Comparison of ENCODE assay signal across 22 mouse cellular contexts in genomic region chr1:124635246-124635768, GRCm38 (mm10).
A peak's percentile ranks its signal among the peaks of the same experiment; 100 is the strongest.
DNase-seq lines count a peak whose midpoint lies in the region; ATAC-seq lines count a peak whose summit lies in the region.
"Had no signal": no experiment of that assay in that cellular context is flagged by ENCODE, and none has a peak within 500 bp of the region (broad histone marks: within the 10 kb centered on the region; RNA-seq: fewer than 3 reads in every experiment).

No protein-coding gene starts in this region.

- H3K4me1 ChIP-seq in forebrain, embryonic 11.5 days (replicated peaks; ENCODE audit: control insufficient read depth, insufficient read depth, low read length), result no peaks in the 10 kb centered on the region
- no peaks in the 10 kb centered on the region for H3K4me1 ChIP-seq in forebrain, embryonic 15.5 days
- no peaks in the 10 kb centered on the region for H3K4me1 ChIP-seq in midbrain, embryonic 11.5 days (ENCODE audit: control insufficient read depth, insufficient read depth, low read length)
- no peaks in the 10 kb centered on the region for H3K4me1 ChIP-seq in midbrain, embryonic 14.5 days (ENCODE audit: control insufficient read depth, insufficient read depth, low read length)
- no peaks in the 10 kb centered on the region for H3K4me1 ChIP-seq in midbrain, embryonic 12.5 days
- H3K4me1 ChIP-seq in midbrain, embryonic 15.5 days, result no peaks in the 10 kb centered on the region
- no peaks in the 10 kb centered on the region for H3K4me1 ChIP-seq in midbrain, embryonic 13.5 days (replicated peaks)
- H3K4me1 ChIP-seq in midbrain, embryonic 10.5 days, result peaks cover 2% of the 10 kb centered on the region; the same call in 1 of the 2 replicates

- H3K4me3 ChIP-seq in forebrain, embryonic 11.5 days (ENCODE audit: low read depth, low read length), result no peak overlapping the region
- H3K4me3 ChIP-seq in forebrain, embryonic 15.5 days, result no peak overlapping the region
- no peak overlapping the region for H3K4me3 ChIP-seq in midbrain, embryonic 11.5 days (ENCODE audit: low read depth, low read length)
- no peak overlapping the region for H3K4me3 ChIP-seq in midbrain, embryonic 14.5 days (replicated peaks; ENCODE audit: low read depth, low read length)
- H3K4me3 ChIP-seq in midbrain, embryonic 12.5 days, result no peak overlapping the region
- H3K4me3 ChIP-seq in midbrain, embryonic 15.5 days, result no peak overlapping the region
- no peak overlapping the region for H3K4me3 ChIP-seq in midbrain, embryonic 13.5 days (replicated peaks)
- no peak overlapping the region for H3K4me3 ChIP-seq in midbrain, embryonic 10.5 days

- no peaks in the 10 kb centered on the region for H3K36me3 ChIP-seq in forebrain, embryonic 11.5 days (ENCODE audit: control insufficient read depth, insufficient read depth, low read length)
- H3K36me3 ChIP-seq in forebrain, embryonic 15.5 days, result no peaks in the 10 kb centered on the region
- no peaks in the 10 kb centered on the region for H3K36me3 ChIP-seq in midbrain, embryonic 11.5 days (ENCODE audit: control insufficient read depth, insufficient read depth, low read length)
- H3K36me3 ChIP-seq in midbrain, embryonic 14.5 days (ENCODE audit: control insufficient read depth, insufficient read depth, low read length), result no peaks in the 10 kb centered on the region
- H3K36me3 ChIP-seq in midbrain, embryonic 12.5 days, result no peaks in the 10 kb centered on the region
- H3K36me3 ChIP-seq in midbrain, embryonic 15.5 days (replicated peaks), result no peaks in the 10 kb centered on the region
- no peaks in the 10 kb centered on the region for H3K36me3 ChIP-seq in midbrain, embryonic 13.5 days
- H3K36me3 ChIP-seq in midbrain, embryonic 10.5 days, result no peaks in the 10 kb centered on the region
- H3K36me3 ChIP-seq: G1E had no signal

- no peak overlapping the region for H3K27ac ChIP-seq in forebrain, embryonic 11.5 days (ENCODE audit: low read depth, low read length)
- no peak overlapping the region for H3K27ac ChIP-seq in forebrain, embryonic 15.5 days (replicated peaks)
- H3K27ac ChIP-seq in midbrain, embryonic 11.5 days (ENCODE audit: low read depth, low read length), result no peak overlapping the region
- H3K27ac ChIP-seq in midbrain, embryonic 14.5 days (replicated peaks; ENCODE audit: low read depth, low read length), result no peak overlapping the region
- no peak overlapping the region for H3K27ac ChIP-seq in midbrain, embryonic 12.5 days (replicated peaks)
- no peak overlapping the region for H3K27ac ChIP-seq in midbrain, embryonic 15.5 days
- H3K27ac ChIP-seq in midbrain, embryonic 13.5 days, result no peak overlapping the region
- no peak overlapping the region for H3K27ac ChIP-seq in midbrain, embryonic 10.5 days (replicated peaks)

- DNase-seq in forebrain, embryonic 11.5 days (ENCODE audit: low spot score), result no peak
- DNase-seq in midbrain, embryonic 11.5 days (ENCODE audit: low spot score, missing footprints), result no peak
- DNase-seq in midbrain, embryonic 14.5 days, result no peak
- no peak for DNase-seq in midbrain, embryonic 10.5 days (ENCODE audit: low spot score)
- DNase-seq: adrenal gland, adult 2 months; adrenal gland, adult 8-10 months; adrenal gland, postnatal 10 days; adrenal gland, postnatal 14 days; adrenal gland, postnatal 25 days; adrenal gland, postnatal 36 days; B cell, adult 2 months; cerebellum, adult 11 months; cerebellum, adult 11-12 months had no signal

- no peak overlapping the region for H3K4me2 ChIP-seq in forebrain, embryonic 11.5 days (ENCODE audit: low read depth, low read length, severe bottlenecking)
- H3K4me2 ChIP-seq in forebrain, embryonic 15.5 days (replicated peaks), result no peak overlapping the region
- no peak overlapping the region for H3K4me2 ChIP-seq in midbrain, embryonic 11.5 days
- H3K4me2 ChIP-seq in midbrain, embryonic 14.5 days (ENCODE audit: low read length), result no peak overlapping the region
- no peak overlapping the region for H3K4me2 ChIP-seq in midbrain, embryonic 12.5 days (replicated peaks)
- no peak overlapping the region for H3K4me2 ChIP-seq in midbrain, embryonic 15.5 days
- no peak overlapping the region for H3K4me2 ChIP-seq in midbrain, embryonic 13.5 days (replicated peaks)

- no peaks in the 10 kb centered on the region for H3K27me3 ChIP-seq in forebrain, embryonic 11.5 days (ENCODE audit: control insufficient read depth, insufficient read depth, low read length)
- no peaks in the 10 kb centered on the region for H3K27me3 ChIP-seq in forebrain, embryonic 15.5 days
- H3K27me3 ChIP-seq in midbrain, embryonic 11.5 days (ENCODE audit: control insufficient read depth, insufficient read depth, low read length), result no peaks in the 10 kb centered on the region
- no peaks in the 10 kb centered on the region for H3K27me3 ChIP-seq in midbrain, embryonic 14.5 days (ENCODE audit: control insufficient read depth, insufficient read depth, low read length)
- no peaks in the 10 kb centered on the region for H3K27me3 ChIP-seq in midbrain, embryonic 12.5 days
- no peaks in the 10 kb centered on the region for H3K27me3 ChIP-seq in midbrain, embryonic 15.5 days (replicated peaks)
- no peaks in the 10 kb centered on the region for H3K27me3 ChIP-seq in midbrain, embryonic 13.5 days
- no peaks in the 10 kb centered on the region for H3K27me3 ChIP-seq in midbrain, embryonic 10.5 days (ENCODE audit: low read depth, poor library complexity, severe bottlenecking)
- H3K27me3 ChIP-seq: CH12.LX, Patski had no signal

- H3K9ac ChIP-seq in forebrain, embryonic 11.5 days (ENCODE audit: low read length), result no peak overlapping the region
- no peak overlapping the region for H3K9ac ChIP-seq in forebrain, embryonic 15.5 days (replicated peaks)
- no peak overlapping the region for H3K9ac ChIP-seq in midbrain, embryonic 11.5 days (ENCODE audit: low read length)
- no peak overlapping the region for H3K9ac ChIP-seq in midbrain, embryonic 14.5 days (replicated peaks; ENCODE audit: low read length)
- H3K9ac ChIP-seq in midbrain, embryonic 12.5 days (replicated peaks), result no peak overlapping the region
- no peak overlapping the region for H3K9ac ChIP-seq in midbrain, embryonic 15.5 days
- no peak overlapping the region for H3K9ac ChIP-seq in midbrain, embryonic 13.5 days (replicated peaks)

- H3K9me3 ChIP-seq in forebrain, embryonic 11.5 days (ENCODE audit: control insufficient read depth, low read length), result no peaks in the 10 kb centered on the region
- no peaks in the 10 kb centered on the region for H3K9me3 ChIP-seq in forebrain, embryonic 15.5 days
- no peaks in the 10 kb centered on the region for H3K9me3 ChIP-seq in midbrain, embryonic 11.5 days (ENCODE audit: control insufficient read depth, low read length)
- no peaks in the 10 kb centered on the region for H3K9me3 ChIP-seq in midbrain, embryonic 14.5 days (ENCODE audit: control insufficient read depth, low read length)
- H3K9me3 ChIP-seq in midbrain, embryonic 12.5 days, result no peaks in the 10 kb centered on the region
- no peaks in the 10 kb centered on the region for H3K9me3 ChIP-seq in midbrain, embryonic 15.5 days
- H3K9me3 ChIP-seq in midbrain, embryonic 13.5 days, result no peaks in the 10 kb centered on the region
- no peaks in the 10 kb centered on the region for H3K9me3 ChIP-seq in midbrain, embryonic 10.5 days (replicated peaks)

- peak; percentile 60; the same call in 1 of the 2 replicates for ATAC-seq in forebrain, embryonic 11.5 days (replicated peaks; ENCODE audit: low FRiP score)
- ATAC-seq in forebrain, embryonic 15.5 days (replicated peaks), result no peak
- peak; percentile 64 for ATAC-seq in midbrain, embryonic 11.5 days (ENCODE audit: low FRiP score)
- ATAC-seq in midbrain, embryonic 14.5 days (ENCODE audit: low FRiP score, low TSS enrichment), result no peak
- ATAC-seq in midbrain, embryonic 12.5 days (ENCODE audit: low FRiP score, low read depth), result peak; percentile 69; the same call in 1 of the 2 replicates
- ATAC-seq in midbrain, embryonic 15.5 days (replicated peaks), result no peak
- ATAC-seq in midbrain, embryonic 13.5 days, result peak; percentile 20; the same call in 1 of the 2 replicates
- ATAC-seq: activated CD4-positive, CD25-positive, alpha-beta regulatory T cell, adult 4 months; CD4-positive, CD25-positive, alpha-beta regulatory T cell, adult 4 months; Patski had no signal

Comparison
In these comparisons a context has a peak if more than half of its experiments do, and no peak if none do; other contexts are left out.
1. ATAC-seq: peak in forebrain, embryonic 11.5 days (single experiment), midbrain, embryonic 11.5 days (single experiment), midbrain, embryonic 12.5 days (single experiment) and midbrain, embryonic 13.5 days (single experiment); none in forebrain, embryonic 15.5 days (single experiment), midbrain, embryonic 14.5 days (single experiment) and midbrain, embryonic 15.5 days (single experiment).